Mouse (Mus musculus) stomach, embryonic 14.5 days (tissue): ENCODE data around the gene Apbb1ip. TPM values are rescaled to one million over a fixed set of nuclear protein-coding genes. Genes with fewer than 3 reads are reported as not detected.
A peak's percentile ranks its signal among the peaks of the same experiment; 100 is the strongest.

ENCODE experiments used
- ATAC-seq: fragments of 200-750 bp; cut with Nextera tagmentation; 2 replicates; pipeline ENCODE4 v1.8.0; 2017; ENCODE audit warnings: low read depth, moderate TSS enrichment; ENCODE audit not compliant: insufficient number of reproducible peaks, insufficient read depth, low FRiP score
- H3K27ac ChIP-seq: fragments of 300-500 bp; sonication (generic); 2 replicates; pipeline ENCODE4 v1.5.1; 2014; ENCODE audit warnings: mild to moderate bottlenecking, low read length, moderate library complexity, mixed read lengths
- H3K27me3 ChIP-seq: fragments of 300-500 bp; sonication (generic); 2 replicates; pipeline ENCODE4 v1.6.1; 2014; ENCODE audit warnings: low read length, control low read depth, mixed read lengths; ENCODE audit not compliant: control insufficient read depth, insufficient read depth
- H3K36me3 ChIP-seq: fragments of 300-500 bp; sonication (generic); 2 replicates; pipeline ENCODE4 v1.6.1; 2014; ENCODE audit warnings: mild to moderate bottlenecking, control low read depth, low read length, moderate library complexity, mixed read lengths; ENCODE audit not compliant: control insufficient read depth, insufficient read depth
- H3K4me1 ChIP-seq: fragments of 300-500 bp; sonication (generic); 2 replicates; pipeline ENCODE4 v1.6.1; 2014; ENCODE audit warnings: low read length, control low read depth, mixed read lengths; ENCODE audit not compliant: control insufficient read depth, insufficient read depth
- H3K4me2 ChIP-seq: fragments of 300-500 bp; sonication (generic); replicated peaks from 2 replicates; pipeline ENCODE4 v1.6.1; 2014; ENCODE audit warnings: low read depth, low read length, control low read depth
- H3K4me3 ChIP-seq: fragments of 300-500 bp; sonication (generic); 2 replicates; pipeline ENCODE4 v1.5.1; 2014; ENCODE audit warnings: low read depth, low read length, control low read depth
- H3K9ac ChIP-seq: fragments of 300-500 bp; sonication (generic); replicated peaks from 2 replicates; pipeline ENCODE4 v1.6.1; 2014; ENCODE audit warnings: low read depth, mild to moderate bottlenecking, control low read depth, low read length, moderate library complexity, mixed read lengths
- H3K9me3 ChIP-seq: fragments of 300-500 bp; sonication (generic); 2 replicates; pipeline ENCODE4 v1.6.1; 2016; ENCODE audit warnings: low read depth, low read length, control low read depth; ENCODE audit not compliant: control insufficient read depth
- WGBS: fragments of 180-500 bp; shearing (Covaris S2); extraction: QIAGEN DNeasy Blood & Tissue Kit; methylation state at CpG from one replicate; pipeline ENCODE4 v1.1.7; 2014; 5-methylcytosine and 5-hydroxymethylcytosine counted together
- polyA plus RNA-seq: library from polyadenylated mRNA; unstranded; fragments of >200 nt; fragmentation: Nextera tagmentation; extraction: Ambion mirVana; gene quantifications from 2 replicates; pipeline ENCODE4 v1.2.1, GENCODE M21; 2014

The Apbb1ip gene
- polyA plus RNA-seq = 2.3 and 2.7 TPM in 2 replicates

GRCm38 (mm10) chr2:22773549-22774180 lies at the start of gene Apbb1ip:
Gene Apbb1ip, plus strand, starts transcription at chr2:22774094.
- no peak within 1 kb of the TSS for H3K27ac ChIP-seq
- H3K36me3 ChIP-seq = no peaks in the 10 kb centered on the region
- H3K4me3 ChIP-seq = peak within 1 kb of the TSS; percentile 34
- H3K4me2 ChIP-seq = peak within 1 kb of the TSS; percentile 71
- H3K9me3 ChIP-seq = no peaks in the 10 kb centered on the region
- no peak for ATAC-seq
- H3K27me3 ChIP-seq = no peaks in the 10 kb centered on the region
- 0 out of 2 replicates have a peak within 1 kb of the TSS, but pooled peaks have one; percentile 18 for H3K9ac ChIP-seq
- peaks cover 5% of the 10 kb centered on the region; the same call in 1 of the 2 replicates for H3K4me1 ChIP-seq
- WGBS = 26% methylated on average over 9 of the region's 9 CpGs

GRCm38 (mm10) chr2:22727113-22727512 lies 46.8 kb upstream of the Apbb1ip start:
- H3K27ac ChIP-seq = no peak overlapping the region

GRCm38 (mm10) chr2:22736134-22736533 lies 37.8 kb upstream of the Apbb1ip start:
- Histone ChIP-seq H3K4me2 (no peak overlapping the region), H3K4me3 (no peak overlapping the region), H3K9ac (no peak overlapping the region), H3K36me3 (no peaks in the 10 kb centered on the region), H3K9me3 (no peaks in the 10 kb centered on the region; the same call in 1 of the 2 replicates), H3K4me1 (no peaks in the 10 kb centered on the region), H3K27me3 (no peaks in the 10 kb centered on the region), H3K27ac (no peak overlapping the region)
- no peak for ATAC-seq
- 75% methylated on average over 2 of the region's 2 CpGs for WGBS

More at GRCm38 (mm10) chr2:22727113-22727512, 46.8 kb upstream of the Apbb1ip start:
- H3K9ac ChIP-seq = no peak overlapping the region
- H3K4me3 ChIP-seq = no peak overlapping the region
- H3K4me2 ChIP-seq = no peak overlapping the region
- H3K27me3 ChIP-seq = no peaks in the 10 kb centered on the region
- H3K9me3 ChIP-seq = no peaks in the 10 kb centered on the region
- H3K36me3 ChIP-seq = no peaks in the 10 kb centered on the region
- 69% methylated on average over 1 of the region's 1 CpGs for WGBS
- no peak for ATAC-seq
- no peaks in the 10 kb centered on the region for H3K4me1 ChIP-seq

GRCm38 (mm10) chr2:22739369-22739768 lies 34.5 kb upstream of the Apbb1ip start:
- Histone ChIP-seq H3K36me3 (no peaks in the 10 kb centered on the region), H3K9me3 (no peaks in the 10 kb centered on the region; the same call in 1 of the 2 replicates), H3K9ac (no peak overlapping the region), H3K4me2 (no peak overlapping the region), H3K27ac (no peak overlapping the region), H3K4me1 (no peaks in the 10 kb centered on the region), H3K4me3 (no peak overlapping the region), H3K27me3 (no peaks in the 10 kb centered on the region)
- ATAC-seq = no peak
- 67% methylated on average over 1 of the region's 1 CpGs for WGBS

GRCm38 (mm10) chr2:22740441-22740840 lies 33.5 kb upstream of the Apbb1ip start:
- Histone ChIP-seq H3K4me3 (no peak overlapping the region), H3K36me3 (no peaks in the 10 kb centered on the region), H3K4me2 (no peak overlapping the region), H3K27me3 (no peaks in the 10 kb centered on the region), H3K27ac (no peak overlapping the region), H3K9me3 (no peaks in the 10 kb centered on the region; the same call in 1 of the 2 replicates), H3K9ac (no peak overlapping the region), H3K4me1 (no peaks in the 10 kb centered on the region)
- ATAC-seq = no peak
- WGBS = 83% methylated on average over 1 of the region's 1 CpGs

- no peak overlapping the region for H3K27ac ChIP-seq
- H3K9ac ChIP-seq = no peak overlapping the region
- H3K36me3 ChIP-seq = no peaks in the 10 kb centered on the region
- H3K9me3 ChIP-seq = no peaks in the 10 kb centered on the region; the same call in 1 of the 2 replicates
- 60% methylated on average over 3 of the region's 3 CpGs for WGBS
- no peak overlapping the region for H3K4me3 ChIP-seq
- H3K27me3 ChIP-seq = no peaks in the 10 kb centered on the region
- no peaks in the 10 kb centered on the region for H3K4me1 ChIP-seq
- no peak for ATAC-seq
- H3K4me2 ChIP-seq = no peak overlapping the region
These were observed 32.7 kb upstream of the Apbb1ip start for GRCm38 (mm10) chr2:22741222-22741621.

GRCm38 (mm10) chr2:22744121-22744761 lies 29.7 kb upstream of the Apbb1ip start:
- H3K4me2 ChIP-seq = no peak overlapping the region
- no peaks in the 10 kb centered on the region for H3K27me3 ChIP-seq
- no peaks in the 10 kb centered on the region for H3K36me3 ChIP-seq
- ATAC-seq = no peak
- no peaks in the 10 kb centered on the region for H3K9me3 ChIP-seq
- WGBS = under 1% methylated on average over 27 of the region's 38 CpGs
- no peak overlapping the region for H3K4me3 ChIP-seq
- no peak overlapping the region for H3K27ac ChIP-seq
- no peaks in the 10 kb centered on the region for H3K4me1 ChIP-seq
- no peak overlapping the region for H3K9ac ChIP-seq

GRCm38 (mm10) chr2:22744876-22745275 lies 29.0 kb upstream of the Apbb1ip start:
- no peak overlapping the region for H3K4me2 ChIP-seq
- no peaks in the 10 kb centered on the region for H3K36me3 ChIP-seq
- H3K4me1 ChIP-seq = no peaks in the 10 kb centered on the region
- H3K27me3 ChIP-seq = no peaks in the 10 kb centered on the region
- no peak overlapping the region for H3K4me3 ChIP-seq
- WGBS = 2% methylated on average over 19 of the region's 19 CpGs
- no peak for ATAC-seq
- H3K9me3 ChIP-seq = no peaks in the 10 kb centered on the region
- no peak overlapping the region for H3K9ac ChIP-seq
- H3K27ac ChIP-seq = no peak overlapping the region
